Mouse (Mus musculus): ENCODE measurements at regions not wholly inside any gene's neighbourhood (a gene's known extent, or its start where the extent isn't known, plus 50 kb on each side); places are given as distances from the start of the nearest gene placed in this dataset.

- no peak overlapping the region for H3K27ac ChIP-seq
Observed at GRCm38 (mm10) chr6:51023361-51023760, 369.1 kb upstream of the Npvf start.

GRCm38 (mm10) chr6:51024756-51025155 is 370.5 kb upstream of the Npvf start:
- no peak for ATAC-seq (ENCODE audit: insufficient number of reproducible peaks, insufficient read depth, low FRiP score, low TSS enrichment)
- H3K4me3 ChIP-seq, result no peak overlapping the region
- WGBS, result 75% methylated on average over 3 of the region's 3 CpGs
- H3K36me3 ChIP-seq, result no peaks in the 10 kb centered on the region
- peak overlapping the region; percentile 52 for H3K27ac ChIP-seq
- no peak overlapping the region for H3K4me2 ChIP-seq (replicated peaks)
- no peak overlapping the region for H3K9ac ChIP-seq
- H3K4me1 ChIP-seq, result no peaks in the 10 kb centered on the region
- H3K27me3 ChIP-seq, result no peaks in the 10 kb centered on the region
- no peaks in the 10 kb centered on the region for H3K9me3 ChIP-seq

More at GRCm38 (mm10) chr6:51023361-51023760, 369.1 kb upstream of the Npvf start:
- no peaks in the 10 kb centered on the region for H3K9me3 ChIP-seq
- no peaks in the 10 kb centered on the region for H3K27me3 ChIP-seq
- WGBS, result 91% methylated on average over 6 of the region's 6 CpGs
- no peaks in the 10 kb centered on the region for H3K36me3 ChIP-seq
- no peak overlapping the region for H3K9ac ChIP-seq
- no peak overlapping the region for H3K4me3 ChIP-seq
- ATAC-seq (ENCODE audit: insufficient number of reproducible peaks, insufficient read depth, low FRiP score, low TSS enrichment), result no peak
- H3K4me1 ChIP-seq, result no peaks in the 10 kb centered on the region
- H3K4me2 ChIP-seq (replicated peaks), result no peak overlapping the region

- Histone ChIP-seq H3K9ac (no peak overlapping the region), H3K27ac (no peak overlapping the region), H3K27me3 (no peaks in the 10 kb centered on the region), H3K4me1 (no peaks in the 10 kb centered on the region), H3K4me2 (replicated peaks) (no peak overlapping the region), H3K36me3 (no peaks in the 10 kb centered on the region), H3K4me3 (no peak overlapping the region), H3K9me3 (no peaks in the 10 kb centered on the region)
- WGBS, result 58% methylated on average over 3 of the region's 3 CpGs
- no peak for ATAC-seq (ENCODE audit: insufficient number of reproducible peaks, insufficient read depth, low FRiP score, low TSS enrichment)
Observed at GRCm38 (mm10) chr6:51025411-51025810, 371.2 kb upstream of the Npvf start.

GRCm38 (mm10) chr6:51027296-51027695 is 373.1 kb upstream of the Npvf start:
- ATAC-seq (ENCODE audit: insufficient number of reproducible peaks, insufficient read depth, low FRiP score, low TSS enrichment), result no peak
- 34% methylated on average over 2 of the region's 2 CpGs for WGBS
- Histone ChIP-seq H3K4me2 (replicated peaks) (no peak overlapping the region), H3K4me3 (no peak overlapping the region), H3K9me3 (no peaks in the 10 kb centered on the region), H3K27me3 (no peaks in the 10 kb centered on the region), H3K36me3 (no peaks in the 10 kb centered on the region), H3K4me1 (no peaks in the 10 kb centered on the region), H3K9ac (no peak overlapping the region), H3K27ac (no peak overlapping the region)

GRCm38 (mm10) chr6:51029516-51029915 is 375.3 kb upstream of the Npvf start:
- WGBS, result 93% methylated on average over 3 of the region's 3 CpGs
- H3K36me3 ChIP-seq, result no peaks in the 10 kb centered on the region
- no peak for ATAC-seq (ENCODE audit: insufficient number of reproducible peaks, insufficient read depth, low FRiP score, low TSS enrichment)
- H3K9ac ChIP-seq, result no peak overlapping the region
- no peaks in the 10 kb centered on the region for H3K27me3 ChIP-seq
- no peak overlapping the region for H3K4me3 ChIP-seq
- no peaks in the 10 kb centered on the region for H3K9me3 ChIP-seq
- H3K27ac ChIP-seq, result no peak overlapping the region
- peaks cover 2% of the 10 kb centered on the region; the same call in 1 of the 2 replicates for H3K4me1 ChIP-seq
- no peak overlapping the region for H3K4me2 ChIP-seq (replicated peaks)

GRCm38 (mm10) chr6:51029953-51030352 is 375.7 kb upstream of the Npvf start:
- H3K9ac ChIP-seq, result no peak overlapping the region
- H3K4me3 ChIP-seq, result no peak overlapping the region
- H3K4me2 ChIP-seq (replicated peaks), result no peak overlapping the region
- H3K27me3 ChIP-seq, result no peaks in the 10 kb centered on the region
- H3K4me1 ChIP-seq, result peaks cover 2% of the 10 kb centered on the region; the same call in 1 of the 2 replicates
- no peaks in the 10 kb centered on the region for H3K36me3 ChIP-seq
- WGBS, result 87% methylated on average over 3 of the region's 3 CpGs
- no peaks in the 10 kb centered on the region for H3K9me3 ChIP-seq
- H3K27ac ChIP-seq, result no peak overlapping the region
- no peak for ATAC-seq (ENCODE audit: insufficient number of reproducible peaks, insufficient read depth, low FRiP score, low TSS enrichment)

GRCm38 (mm10) chr6:51033835-51034234 is 379.6 kb upstream of the Npvf start:
- 85% methylated on average over 6 of the region's 6 CpGs for WGBS
- Histone ChIP-seq H3K4me3 (no peak overlapping the region), H3K27ac (no peak overlapping the region), H3K9ac (no peak overlapping the region), H3K4me1 (peaks cover 12% of the 10 kb centered on the region; the same call in 1 of the 2 replicates), H3K36me3 (no peaks in the 10 kb centered on the region), H3K9me3 (no peaks in the 10 kb centered on the region), H3K27me3 (no peaks in the 10 kb centered on the region), H3K4me2 (replicated peaks) (no peak overlapping the region)
- ATAC-seq (ENCODE audit: insufficient number of reproducible peaks, insufficient read depth, low FRiP score, low TSS enrichment), result no peak

- Histone ChIP-seq H3K27me3 (no peaks in the 10 kb centered on the region), H3K4me3 (no peak overlapping the region), H3K4me2 (replicated peaks) (no peak overlapping the region), H3K9me3 (no peaks in the 10 kb centered on the region), H3K4me1 (peaks cover 19% of the 10 kb centered on the region; the same call in 1 of the 2 replicates), H3K27ac (peak overlapping the region; percentile 70; the same call in 1 of the 2 replicates), H3K9ac (no peak overlapping the region), H3K36me3 (no peaks in the 10 kb centered on the region)
- 65% methylated on average over 4 of the region's 4 CpGs for WGBS
- ATAC-seq (ENCODE audit: insufficient number of reproducible peaks, insufficient read depth, low FRiP score, low TSS enrichment), result no peak
Observed at GRCm38 (mm10) chr6:51036074-51036473, 381.8 kb upstream of the Npvf start.

GRCm38 (mm10) chr6:51036553-51036952 is 382.3 kb upstream of the Npvf start:
- Histone ChIP-seq H3K4me2 (replicated peaks) (no peak overlapping the region), H3K9me3 (no peaks in the 10 kb centered on the region), H3K4me3 (no peak overlapping the region), H3K9ac (no peak overlapping the region), H3K4me1 (peaks cover 19% of the 10 kb centered on the region; the same call in 1 of the 2 replicates), H3K27ac (peak overlapping the region; percentile 70), H3K36me3 (no peaks in the 10 kb centered on the region), H3K27me3 (no peaks in the 10 kb centered on the region)
- no peak for ATAC-seq (ENCODE audit: insufficient number of reproducible peaks, insufficient read depth, low FRiP score, low TSS enrichment)
- 32% methylated on average over 1 of the region's 1 CpGs for WGBS

- Histone ChIP-seq H3K4me1 (peaks cover 19% of the 10 kb centered on the region; the same call in 1 of the 2 replicates), H3K27ac (peak overlapping the region; percentile 70), H3K4me2 (replicated peaks) (no peak overlapping the region), H3K27me3 (no peaks in the 10 kb centered on the region), H3K4me3 (no peak overlapping the region), H3K36me3 (no peaks in the 10 kb centered on the region), H3K9me3 (no peaks in the 10 kb centered on the region), H3K9ac (no peak overlapping the region)
- WGBS, result 42% methylated on average over 4 of the region's 4 CpGs
- no peak for ATAC-seq (ENCODE audit: insufficient number of reproducible peaks, insufficient read depth, low FRiP score, low TSS enrichment)
Observed at GRCm38 (mm10) chr6:51036956-51037355, 382.7 kb upstream of the Npvf start.

GRCm38 (mm10) chr6:51039486-51040180 is 385.4 kb upstream of the Npvf start:
- no peak overlapping the region for H3K4me3 ChIP-seq
- peak overlapping the region; percentile 55; the same call in 1 of the 2 replicates for H3K27ac ChIP-seq
- H3K9ac ChIP-seq, result no peak overlapping the region
- H3K36me3 ChIP-seq, result no peaks in the 10 kb centered on the region
- no peak for ATAC-seq (ENCODE audit: insufficient number of reproducible peaks, insufficient read depth, low FRiP score, low TSS enrichment)
- no peaks in the 10 kb centered on the region for H3K27me3 ChIP-seq
- peaks cover 16% of the 10 kb centered on the region; the same call in 1 of the 2 replicates for H3K4me1 ChIP-seq
- 61% methylated on average over 20 of the region's 20 CpGs for WGBS
- H3K4me2 ChIP-seq (replicated peaks), result no peak overlapping the region
- H3K9me3 ChIP-seq, result no peaks in the 10 kb centered on the region

GRCm38 (mm10) chr6:51043970-51044369 is 388.5 kb upstream of the Nfe2l3 start:
- no peaks in the 10 kb centered on the region for H3K9me3 ChIP-seq
- H3K4me3 ChIP-seq, result no peak overlapping the region
- no peak for ATAC-seq (ENCODE audit: insufficient number of reproducible peaks, insufficient read depth, low FRiP score, low TSS enrichment)
- H3K4me2 ChIP-seq (replicated peaks), result no peak overlapping the region
- peak overlapping the region; percentile 65; the same call in 1 of the 2 replicates for H3K27ac ChIP-seq
- H3K27me3 ChIP-seq, result no peaks in the 10 kb centered on the region
- 74% methylated on average over 7 of the region's 7 CpGs for WGBS
- H3K9ac ChIP-seq, result no peak overlapping the region
- H3K36me3 ChIP-seq, result no peaks in the 10 kb centered on the region
- H3K4me1 ChIP-seq, result 0 out of 2 replicates have a peak, but pooled peaks cover 5% of the 10 kb centered on the region
